ENCODE assay signal across 8 mouse cellular contexts in the genomic region with DNA sequence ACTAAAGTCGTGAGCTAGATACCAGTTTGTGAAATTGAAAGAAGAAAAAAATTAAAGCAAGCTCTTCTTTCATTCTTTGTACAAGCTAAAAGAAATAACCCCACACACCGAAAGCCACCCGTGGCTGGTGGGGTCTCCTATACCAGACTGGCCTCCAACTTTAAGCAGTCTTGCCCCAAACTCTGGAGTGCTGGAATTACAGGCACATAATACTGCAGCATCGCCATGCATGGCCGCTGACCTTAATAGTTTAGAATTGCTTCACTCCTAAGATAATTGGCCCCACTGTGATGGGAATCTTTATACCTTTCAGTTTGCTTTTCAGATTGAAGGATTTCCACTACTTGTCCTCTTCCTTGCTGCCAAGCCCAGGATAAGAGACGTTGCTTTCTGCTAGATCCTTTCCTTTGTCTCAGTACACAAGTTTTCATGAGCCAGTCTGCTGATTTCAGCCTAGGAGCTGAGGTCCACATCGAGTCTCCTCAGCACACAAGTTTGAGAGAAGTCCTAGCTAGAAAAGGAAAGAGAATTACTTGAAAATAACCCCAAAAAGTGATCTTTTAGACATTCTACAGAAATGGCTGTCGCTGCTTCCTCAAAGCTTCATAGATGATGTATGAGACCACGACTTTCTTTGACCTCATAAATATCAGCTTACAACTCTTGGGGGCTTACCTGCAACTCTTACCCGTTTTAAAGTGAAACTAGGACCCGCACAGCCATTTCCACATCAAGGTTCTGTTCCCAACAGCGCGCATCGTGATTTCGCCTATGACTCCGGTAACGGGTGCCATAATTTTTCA. TPM values are rescaled to one million over a fixed set of nuclear protein-coding genes. Genes with fewer than 3 reads are reported as not detected.
DNase-seq lines count a peak whose midpoint lies in the region; ATAC-seq and TF ChIP-seq lines count a peak whose summit lies in the region.

No protein-coding gene starts in this region.

- no peak for TF ChIP-seq RAD21 in CH12.LX (IDR thresholded peaks at IDR 0.05; ENCODE audit: low read depth, low read length)

- H3K4me3 ChIP-seq in CH12.LX (replicated peaks in 1 of 3; ENCODE audit: low read depth in 2 of 3, low read length in 2 of 3, poor library complexity in 1 of 3) = peak overlapping the region; percentile 65 to 77 (median 76)
- peak overlapping the region; percentile 76 for H3K4me3 ChIP-seq in forebrain, embryonic 16.5 days (replicated peaks; ENCODE audit: low read length)
- peak overlapping the region; percentile 72 for H3K4me3 ChIP-seq in liver, embryonic 12.5 days

- H3K79me2 ChIP-seq in CH12.LX (replicated peaks; ENCODE audit: control insufficient read depth, extremely low read depth, insufficient read depth, poor library complexity, severe bottlenecking) = peaks cover 29% of the 10 kb centered on the region

- peaks cover 10 to 25% of the 10 kb centered on the region in 2 experiments for H3K36me3 ChIP-seq in CH12.LX (replicated peaks in 1 of 2; ENCODE audit: control insufficient read depth in 1 of 2, insufficient read depth in 1 of 2, low read length in 1 of 2)
- peaks cover 3% of the 10 kb centered on the region for H3K36me3 ChIP-seq in forebrain, embryonic 16.5 days (ENCODE audit: control insufficient read depth, insufficient read depth)
- H3K36me3 ChIP-seq in liver, embryonic 12.5 days = peaks cover 41% of the 10 kb centered on the region

- TF ChIP-seq POLR2A in CH12.LX (IDR thresholded peaks at IDR 0.05; ENCODE audit: low read depth, low read length) = no peak

- DNase-seq in heart, adult 11 months = peak; percentile 87
- no peak for DNase-seq in heart, adult 8-10 months (ENCODE audit: low spot score)
- DNase-seq in CH12.LX (ENCODE audit: extremely low read depth) = no peak
- DNase-seq in yolk sac, embryonic 10.5 days (ENCODE audit: low spot score) = peak; percentile 48
- no peak for DNase-seq in cerebellum, adult 11 months
- DNase-seq in adrenal gland, adult 8-10 months = no peak

- ATAC-seq in forebrain, embryonic 16.5 days = no peak
- ATAC-seq in liver, embryonic 12.5 days = no peak

- no peak for TF ChIP-seq EP300 in CH12.LX (IDR thresholded peaks at IDR 0.05; ENCODE audit: low read length)

- no peak for TF ChIP-seq CTCF in CH12.LX (conservative IDR thresholded peaks at IDR 0.05 in 1 of 2, IDR thresholded peaks at IDR 0.05 in 1 of 2; ENCODE audit: low read depth in 2 of 2, low read length in 2 of 2)

- peak overlapping the region; percentile 92 for H3K27ac ChIP-seq in CH12.LX (ENCODE audit: insufficient read depth, low read depth)
- peak overlapping the region; percentile 98 for H3K27ac ChIP-seq in forebrain, embryonic 16.5 days (ENCODE audit: low read length)
- peak overlapping the region; percentile 96 for H3K27ac ChIP-seq in liver, embryonic 12.5 days

- dilution Hi-C loops in CH12.LX (cut with MboI; ENCODE audit: extremely low pct_ligation_motif_present, extremely low pct_unique_long_range_greater_than_20kb, low sequenced_read_pairs) = no loop called here

- peak overlapping the region; percentile 81 for H3K4me2 ChIP-seq in CH12.LX (ENCODE audit: insufficient read depth, low read depth, poor library complexity, severe bottlenecking)
- H3K4me2 ChIP-seq in forebrain, embryonic 16.5 days (ENCODE audit: low read length) = peak overlapping the region; percentile 77
- H3K4me2 ChIP-seq in liver, embryonic 12.5 days = peak overlapping the region; percentile 79

- no peaks in the 10 kb centered on the region for H3K27me3 ChIP-seq in CH12.LX (replicated peaks)
- H3K27me3 ChIP-seq in forebrain, embryonic 16.5 days (replicated peaks; ENCODE audit: control insufficient read depth, insufficient read depth, low read length) = no peaks in the 10 kb centered on the region
- H3K27me3 ChIP-seq in liver, embryonic 12.5 days (replicated peaks) = no peaks in the 10 kb centered on the region

- H3K9ac ChIP-seq in CH12.LX (ENCODE audit: insufficient read depth, low read depth) = peak overlapping the region; percentile 79
- H3K9ac ChIP-seq in forebrain, embryonic 16.5 days (replicated peaks; ENCODE audit: low read depth, low read length) = peak overlapping the region; percentile 75
- H3K9ac ChIP-seq in liver, embryonic 12.5 days = peak overlapping the region; percentile 85

- H3K4me1 ChIP-seq in CH12.LX (ENCODE audit: control insufficient read depth in 1 of 2, insufficient read depth in 2 of 2) = peaks cover 12 to 61% of the 10 kb centered on the region in 2 experiments
- peaks cover 41% of the 10 kb centered on the region for H3K4me1 ChIP-seq in forebrain, embryonic 16.5 days (replicated peaks; ENCODE audit: control insufficient read depth, insufficient read depth, low read length)
- peaks cover 67% of the 10 kb centered on the region for H3K4me1 ChIP-seq in liver, embryonic 12.5 days

- in situ Hi-C loops in CH12.LX (cut with MboI; ENCODE audit: low pct_ligation_motif_present, low pct_unique_long_range_greater_than_20kb, low sequenced_read_pairs) = no loop called here

- no peaks in the 10 kb centered on the region for H3K9me3 ChIP-seq in CH12.LX (replicated peaks; ENCODE audit: low read length)
- H3K9me3 ChIP-seq in forebrain, embryonic 16.5 days (ENCODE audit: control insufficient read depth, low read length) = no peaks in the 10 kb centered on the region
- no peaks in the 10 kb centered on the region for H3K9me3 ChIP-seq in liver, embryonic 12.5 days (replicated peaks)

- 8% methylated on average over 17 of the region's 17 CpGs for WGBS in forebrain, embryonic 16.5 days
- 12% methylated on average over 17 of the region's 17 CpGs for WGBS in liver, embryonic 12.5 days (ENCODE audit: insufficient replicate concordance)

TF ChIP-seq in CH12.LX, 34 proteins besides CTCF, POLR2A, EP300 and RAD21:
- peak; percentile 17; the same call in 1 of the 2 replicates for TF ChIP-seq ZMIZ1 (IDR thresholded peaks at IDR 0.05; ENCODE audit: low read depth, low read length)
- TF ChIP-seq E2F4 (IDR thresholded peaks at IDR 0.05; ENCODE audit: insufficient replicate concordance, low read depth, low read length) = no peak
- no peak for TF ChIP-seq POLR2AphosphoS2 (IDR thresholded peaks at IDR 0.05; ENCODE audit: low read depth, low read length)
TF ChIP-seq in CH12.LX: peak in this region for 1.

RNA-seq across cellular contexts. Expression of gene Pnrc2, which starts 0.9 kb away (rescaled TPM):
- total RNA-seq in heart, adult 8-10 months (2022) = 10 to 100 TPM; 51.2 to 75.7 (median 66.5) TPM
- total RNA-seq in CH12.LX (2012; rRNA removed) (22.2 and 30.5 TPM in 2 replicates), CH12.LX (2014; rRNA removed) (46.9 and 55.0 TPM in 2 replicates)
- 32.8 and 34.4 TPM in 2 replicates for polyA plus RNA-seq in CH12.LX (2012; ENCODE audit: insufficient read length, low read depth)
- 120 and 140 TPM in 2 replicates for polyA plus RNA-seq in forebrain, embryonic 16.5 days (2015; fragmentation: Nextera tagmentation; extraction: Ambion mirVana)
- 91.1 and 98.9 TPM in 2 replicates for polyA plus RNA-seq in liver, embryonic 12.5 days (2016; fragmentation: Nextera tagmentation; extraction: Ambion mirVana)
- total RNA-seq in adrenal gland, adult 8-10 months (2022) = 100 to 1,000 TPM; 106 to 163 (median 148) TPM

RNA-seq across cellular contexts. Expression of gene Srsf10, which starts 17.2 kb away (rescaled TPM):
- 10 to 100 TPM; 33.2 to 42.3 (median 37.9) TPM for total RNA-seq in heart, adult 8-10 months (2022)
- total RNA-seq in CH12.LX (2012; rRNA removed) = 85.7 and 127 TPM in 2 replicates
- total RNA-seq in CH12.LX (2014; rRNA removed) = 179 and 197 TPM in 2 replicates
- 291 and 341 TPM in 2 replicates for polyA plus RNA-seq in CH12.LX (2012; ENCODE audit: insufficient read length, low read depth)
- polyA plus RNA-seq in forebrain, embryonic 16.5 days (2015; fragmentation: Nextera tagmentation; extraction: Ambion mirVana) = 253 and 294 TPM in 2 replicates
- polyA plus RNA-seq in liver, embryonic 12.5 days (2016; fragmentation: Nextera tagmentation; extraction: Ambion mirVana) = 157 TPM in 2 replicates
- 100 to 1,000 TPM in 2 of 4 experiments, 10 to 100 TPM in 2; 93.3 to 127 (median 104) TPM for total RNA-seq in adrenal gland, adult 8-10 months (2022)

RNA-seq across cellular contexts. Expression of gene Cnr2, which starts 22.4 kb away (rescaled TPM):
- under 1 TPM; 0.22 to 0.57 (median 0.36) TPM for total RNA-seq in heart, adult 8-10 months (2022)
- total RNA-seq in CH12.LX (2012; rRNA removed) (5.6 and 6.5 TPM in 2 replicates), CH12.LX (2014; rRNA removed) (13.5 and 13.8 TPM in 2 replicates)
- 9.4 and 10.6 TPM in 2 replicates for polyA plus RNA-seq in CH12.LX (2012; ENCODE audit: insufficient read length, low read depth)
- 0.12 TPM in 1 of 2 replicates, not detected in the other for polyA plus RNA-seq in forebrain, embryonic 16.5 days (2015; fragmentation: Nextera tagmentation; extraction: Ambion mirVana)
- polyA plus RNA-seq in liver, embryonic 12.5 days (2016; fragmentation: Nextera tagmentation; extraction: Ambion mirVana) = 3.9 and 4.3 TPM in 2 replicates
- 1 to 10 TPM; 2.2 to 3.6 (median 2.8) TPM for total RNA-seq in adrenal gland, adult 8-10 months (2022)

RNA-seq across cellular contexts. Expression of gene Fuca1, which starts 47.7 kb away (rescaled TPM):
- total RNA-seq in heart, adult 8-10 months (2022) = 10 to 100 TPM; 29.8 to 40.8 (median 34.6) TPM
- total RNA-seq in CH12.LX (2012; rRNA removed) (63.2 and 77.6 TPM in 2 replicates), CH12.LX (2014; rRNA removed) (28.6 and 32.6 TPM in 2 replicates)
- polyA plus RNA-seq in CH12.LX (2012; ENCODE audit: insufficient read length, low read depth) = 66.5 and 71.5 TPM in 2 replicates
- polyA plus RNA-seq in forebrain, embryonic 16.5 days (2015; fragmentation: Nextera tagmentation; extraction: Ambion mirVana) = 52.9 and 58.8 TPM in 2 replicates
- 22.2 and 23.8 TPM in 2 replicates for polyA plus RNA-seq in liver, embryonic 12.5 days (2016; fragmentation: Nextera tagmentation; extraction: Ambion mirVana)
- 100 to 1,000 TPM in 3 of 4 experiments, 10 to 100 TPM in 1; 83.5 to 119 (median 106) TPM for total RNA-seq in adrenal gland, adult 8-10 months (2022)

Comparison
In these comparisons a context has a peak if more than half of its experiments do, and no peak if none do; other contexts are left out.
1. DNase-seq: peak in heart, adult 11 months (single experiment) and yolk sac, embryonic 10.5 days (single experiment); none in heart, adult 8-10 months (single experiment), CH12.LX (single experiment), cerebellum, adult 11 months (single experiment) and adrenal gland, adult 8-10 months (single experiment).
2. Peak in every context shown above with its lines, with median percentiles within 50 percentile points of each other: H3K27ac ChIP-seq, H3K4me2 ChIP-seq, H3K4me3 ChIP-seq and H3K9ac ChIP-seq.